Mouse (Mus musculus) 3T3-L1 (cell line): ENCODE measurements at regions not wholly inside any gene's neighbourhood (a gene's known extent, or its start where the extent isn't known, plus 50 kb on each side); places are given as distances from the start of the nearest gene placed in this dataset.

ENCODE experiments used
- DNase-seq: peaks from one replicate; pipeline ENCODE4 v3.0.0-alpha.2; 2015; ENCODE audit warnings: low read depth, low spot score

GRCm38 (mm10) chr3:148443012-148443411 lies 547.3 kb downstream of the Adgrl2 start:
- DNase-seq: no peak

GRCm38 (mm10) chr3:148434033-148434432 lies 556.3 kb downstream of the Adgrl2 start:
- no peak for DNase-seq

GRCm38 (mm10) chr3:148429012-148429865 lies 561.1 kb downstream of the Adgrl2 start:
- peak; percentile 67 for DNase-seq

- DNase-seq: no peak
Measured at GRCm38 (mm10) chr3:148424089-148424488, 566.3 kb downstream of the Adgrl2 start.

DNA sequence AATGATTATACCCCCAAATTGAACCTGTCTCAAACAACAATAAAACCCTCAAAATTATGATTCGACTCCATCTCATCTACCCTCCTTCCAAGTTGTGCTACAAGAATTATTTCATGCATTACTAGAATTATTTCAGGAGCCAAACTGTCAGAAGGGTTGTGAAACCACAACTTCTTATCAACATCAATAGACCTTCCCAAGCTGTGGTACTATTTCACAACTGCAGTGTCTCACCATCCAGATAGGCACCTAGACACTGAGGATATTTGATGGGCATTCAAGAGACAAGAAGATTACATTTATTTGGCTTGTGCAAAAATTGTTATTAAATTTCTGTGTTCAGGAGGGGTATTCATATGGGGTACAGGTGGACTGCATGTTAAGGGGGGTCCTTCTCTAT lies 567.0 kb downstream of the Adgrl2 start:
- no peak for DNase-seq

- DNase-seq: peak; percentile 51
Measured at GRCm38 (mm10) chr3:148422720-148423119, 567.6 kb downstream of the Adgrl2 start.

DNA sequence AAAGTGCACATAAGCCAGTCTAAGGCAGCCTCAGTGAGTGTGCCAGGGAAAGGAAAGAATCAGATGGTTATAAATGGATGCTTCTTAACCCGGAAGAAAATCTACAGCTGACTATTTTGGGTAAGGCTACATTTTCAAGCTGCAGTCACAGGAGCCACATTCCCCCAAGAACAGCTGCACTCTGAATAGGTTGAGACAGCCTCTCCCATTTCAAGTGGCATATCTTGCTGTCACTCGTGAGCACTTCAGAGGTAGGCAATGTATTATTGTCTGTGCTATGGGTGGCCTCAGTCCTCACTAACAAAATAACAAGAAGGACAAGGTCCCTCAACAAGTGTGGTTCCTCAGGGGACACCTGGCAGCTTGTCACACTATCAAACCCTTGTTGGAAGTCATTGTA lies 568.1 kb downstream of the Adgrl2 start:
- no peak for DNase-seq

- DNase-seq: no peak
Measured at GRCm38 (mm10) chr3:148420303-148420702, 570.1 kb downstream of the Adgrl2 start.

DNA sequence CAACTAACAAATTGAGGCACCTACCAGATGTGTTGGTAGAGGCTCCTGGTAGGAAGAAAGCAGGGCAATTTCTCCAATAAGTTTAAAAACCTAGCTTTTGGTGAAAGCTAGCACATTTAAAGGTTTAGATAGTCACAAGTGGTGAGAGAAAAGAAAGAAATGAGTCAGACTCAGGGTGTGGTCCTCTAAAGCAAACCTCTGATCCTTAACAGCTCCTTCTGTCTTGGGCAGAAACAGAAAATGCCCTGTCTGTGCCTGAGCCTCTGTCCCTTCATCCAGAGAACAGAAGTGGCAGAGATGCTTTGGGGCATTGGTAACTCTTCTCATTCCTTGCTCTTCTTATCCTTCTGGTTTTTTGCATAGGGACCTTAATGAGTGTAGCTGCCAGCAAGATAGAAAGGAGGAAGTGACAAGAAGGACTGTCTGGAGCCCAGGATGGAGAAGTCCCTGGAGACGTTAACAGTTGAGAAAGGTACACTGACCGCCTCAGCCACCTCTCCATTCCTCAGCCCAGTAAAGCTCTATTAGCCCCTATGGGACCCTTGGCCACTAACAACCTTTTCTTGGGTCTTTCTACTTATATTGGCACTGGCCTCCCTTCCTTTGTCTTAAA lies 570.8 kb downstream of the Adgrl2 start:
- peak; percentile 47 for DNase-seq

GRCm38 (mm10) chr3:148418067-148418466 lies 572.3 kb downstream of the Adgrl2 start:
- DNase-seq: no peak

GRCm38 (mm10) chr3:148415443-148415842 lies 574.9 kb downstream of the Adgrl2 start:
- peak; percentile 33 for DNase-seq

DNA sequence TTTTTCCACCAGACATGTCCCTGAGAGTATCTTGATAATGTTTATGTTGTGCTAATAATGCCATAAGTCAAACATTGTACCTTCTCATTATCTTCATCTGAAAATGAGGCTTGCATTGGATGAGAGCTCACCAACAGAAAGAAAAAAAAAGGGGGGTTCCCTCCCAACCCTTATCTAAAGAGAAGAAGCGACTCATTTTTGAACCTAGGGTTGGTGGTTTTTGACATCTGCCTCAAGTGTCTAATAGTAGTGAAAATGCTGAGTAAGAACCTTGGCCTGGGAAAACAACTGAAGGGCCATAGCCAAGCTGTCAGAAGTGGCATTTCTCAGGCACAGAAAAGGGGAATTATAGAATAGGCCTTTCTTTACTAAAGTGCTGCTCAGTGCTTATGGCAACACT lies 577.3 kb downstream of the Adgrl2 start:
- no peak for DNase-seq

DNA sequence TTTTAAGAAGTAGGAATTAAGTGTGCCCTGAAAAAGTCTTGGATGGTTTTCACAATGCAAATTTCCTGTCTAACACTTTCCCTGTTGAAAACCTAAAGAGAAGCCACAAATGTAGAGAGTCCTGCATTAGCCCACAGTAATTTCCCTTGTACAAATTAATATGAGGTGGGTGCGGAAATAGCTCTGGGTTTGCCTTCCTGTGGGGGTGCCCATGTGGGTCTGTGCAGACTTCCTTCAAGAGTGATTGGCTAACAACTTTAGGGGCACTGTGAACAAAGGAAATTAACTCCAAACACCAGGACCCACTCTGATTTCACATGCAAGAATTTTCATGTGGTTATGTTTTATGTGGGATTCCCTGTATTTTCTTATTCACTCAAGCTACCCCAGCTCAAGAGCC lies 578.2 kb downstream of the Adgrl2 start:
- no peak for DNase-seq

- DNase-seq: no peak
Measured at GRCm38 (mm10) chr3:148398349-148398748, 592.0 kb downstream of the Adgrl2 start.

- no peak for DNase-seq
Measured at GRCm38 (mm10) chr3:148387550-148387949, 602.8 kb downstream of the Adgrl2 start.

DNA sequence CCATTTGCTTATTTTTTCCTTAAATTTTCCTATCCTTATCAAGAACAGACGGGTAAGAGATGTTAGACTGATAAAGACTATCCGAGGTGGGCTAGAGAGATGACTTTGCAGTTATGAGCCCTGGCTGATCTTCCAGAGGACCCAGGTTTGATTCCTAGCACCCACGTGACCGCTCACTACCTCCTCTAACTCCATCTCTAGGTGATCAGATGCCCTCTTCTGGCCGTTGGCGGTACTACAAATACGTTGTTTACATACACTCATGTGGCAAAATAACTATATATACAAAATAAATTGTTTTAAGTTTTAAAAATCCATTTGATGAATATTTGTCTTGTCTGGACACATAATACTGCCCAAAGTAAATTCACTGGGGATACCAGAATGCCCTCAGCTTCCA lies 604.6 kb downstream of the Adgrl2 start:
- peak; percentile 13 for DNase-seq

- peak; percentile 46 for DNase-seq
Measured at GRCm38 (mm10) chr3:148381057-148381456, 609.3 kb downstream of the Adgrl2 start.

- DNase-seq: no peak
Measured at GRCm38 (mm10) chr3:148363331-148363730, 627.0 kb downstream of the Adgrl2 start.

- DNase-seq: no peak
Measured at GRCm38 (mm10) chr3:148362453-148362864, 627.9 kb downstream of the Adgrl2 start.

DNA sequence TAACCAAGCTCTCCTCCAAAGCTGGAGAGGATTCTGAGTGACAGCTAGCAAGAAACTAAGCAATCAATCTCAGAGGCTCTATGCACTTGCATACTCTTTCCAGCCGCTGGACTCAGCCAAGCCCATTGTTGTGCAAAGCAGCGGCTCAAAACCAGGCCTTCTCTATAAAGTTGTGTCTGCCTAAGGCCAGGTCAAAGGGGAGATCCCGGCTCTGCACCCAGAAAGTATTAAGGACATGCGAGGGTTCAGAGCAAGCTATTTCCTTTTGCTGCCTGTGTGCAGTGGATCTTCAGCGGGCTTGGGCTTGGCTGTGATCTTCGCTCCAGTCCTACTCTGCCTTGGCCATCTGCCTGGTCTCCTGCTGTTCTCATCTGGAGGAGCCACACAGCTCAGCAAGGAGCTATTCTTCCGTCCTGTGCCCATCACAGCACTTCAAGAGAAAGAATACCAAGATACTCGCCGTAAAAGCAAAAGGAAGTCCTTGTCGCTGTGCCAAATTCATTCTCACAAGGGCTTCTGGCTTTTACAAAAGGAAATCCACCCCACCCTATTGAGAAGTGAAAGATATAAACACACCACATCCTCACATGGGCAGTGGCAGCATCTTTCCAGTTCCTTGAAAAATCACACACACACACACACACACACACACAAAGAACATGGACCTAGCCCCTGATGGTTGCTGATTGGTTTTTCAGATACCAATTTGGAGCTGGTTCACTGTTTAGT lies 646.6 kb downstream of the Adgrl2 start:
- DNase-seq: peak; percentile 60

GRCm38 (mm10) chr3:148343256-148343632 lies 647.1 kb downstream of the Adgrl2 start:
- DNase-seq: peak; percentile 44

DNA sequence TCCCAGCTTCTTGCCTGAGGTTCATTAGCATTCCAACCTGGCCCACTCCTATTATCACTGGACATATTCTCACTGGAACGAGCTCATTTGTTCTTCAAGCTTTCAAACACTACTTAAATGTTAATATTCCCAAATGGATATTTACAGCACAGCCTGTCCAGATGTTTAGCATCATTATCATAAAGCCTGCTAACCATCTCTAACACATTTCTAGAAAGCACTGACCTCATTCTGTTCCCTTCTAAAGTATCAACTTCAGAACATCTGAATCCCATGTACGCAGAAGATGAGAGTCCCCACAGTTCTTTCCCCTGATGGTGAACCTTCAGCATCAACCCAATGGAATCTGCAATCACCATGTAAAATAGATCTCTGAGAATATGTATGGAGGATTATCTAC lies 651.1 kb downstream of the Adgrl2 start:
- DNase-seq: no peak
